10 mouse cellular contexts compared by ENCODE assay signal in the genomic region with DNA sequence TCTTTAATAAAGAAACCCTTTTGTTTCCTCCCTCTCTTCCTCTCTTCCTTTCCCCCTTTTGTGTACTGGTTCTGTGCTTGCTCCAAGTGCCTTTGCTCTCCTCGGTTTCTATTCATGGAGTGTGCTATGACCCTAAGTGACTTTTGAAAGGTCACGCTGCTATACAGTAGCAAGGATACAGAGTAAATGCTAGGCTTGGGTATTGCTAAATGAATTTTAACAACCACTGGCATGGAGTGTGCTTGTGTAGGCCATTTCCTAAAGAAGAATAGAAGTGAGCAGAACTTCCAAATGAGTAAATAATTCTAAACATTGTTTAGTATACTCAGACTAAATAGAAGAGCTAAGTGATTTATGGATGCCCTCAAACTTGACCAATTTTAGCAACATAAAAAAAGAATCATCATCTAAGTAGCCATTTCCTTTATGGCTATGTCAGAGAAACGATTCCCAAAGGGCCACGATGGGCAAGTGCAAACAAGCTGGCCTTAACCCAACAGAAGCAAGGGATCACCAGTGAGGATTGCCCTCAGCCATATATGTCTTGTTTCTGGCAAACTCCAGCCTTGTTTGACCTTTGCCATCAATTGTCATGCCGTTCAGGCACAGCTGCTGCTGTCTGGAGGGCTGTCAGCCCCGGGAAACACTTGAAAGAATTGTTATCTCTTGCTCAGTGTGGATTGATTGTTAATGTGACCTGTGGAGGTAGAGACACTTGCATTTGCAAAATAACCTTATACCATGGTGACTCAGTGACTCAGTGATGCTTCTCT. TPM values are rescaled to one million over a fixed set of nuclear protein-coding genes. Genes with fewer than 3 reads are reported as not detected.
DNase-seq lines count a peak whose midpoint lies in the region; ATAC-seq lines count a peak whose summit lies in the region.
"Had no signal": no experiment of that assay in that cellular context is flagged by ENCODE, and none has a peak within 500 bp of the region (broad histone marks: within the 10 kb centered on the region; RNA-seq: fewer than 3 reads in every experiment).

No protein-coding gene starts in this region.

- H3K9me3 ChIP-seq in hindbrain, embryonic 10.5 days = no peaks in the 10 kb centered on the region
- H3K9me3 ChIP-seq in hindbrain, embryonic 13.5 days = no peaks in the 10 kb centered on the region
- no peaks in the 10 kb centered on the region for H3K9me3 ChIP-seq in kidney, embryonic 15.5 days (replicated peaks)
- no peaks in the 10 kb centered on the region for H3K9me3 ChIP-seq in forebrain, embryonic 15.5 days
- H3K9me3 ChIP-seq in hindbrain, embryonic 14.5 days (ENCODE audit: control insufficient read depth, low read length) = no peaks in the 10 kb centered on the region
- H3K9me3 ChIP-seq: embryonic facial prominence, embryonic 15.5 days had no signal

- H3K4me1 ChIP-seq in hindbrain, embryonic 10.5 days (replicated peaks) = peaks cover 15% of the 10 kb centered on the region; the same call in 1 of the 2 replicates
- H3K4me1 ChIP-seq in hindbrain, embryonic 13.5 days (replicated peaks) = peaks cover 8% of the 10 kb centered on the region; the same call in 1 of the 2 replicates
- peaks cover 17% of the 10 kb centered on the region; the same call in 1 of the 2 replicates for H3K4me1 ChIP-seq in kidney, embryonic 15.5 days
- H3K4me1 ChIP-seq in forebrain, embryonic 15.5 days = no peaks in the 10 kb centered on the region
- no peaks in the 10 kb centered on the region for H3K4me1 ChIP-seq in hindbrain, embryonic 14.5 days (replicated peaks; ENCODE audit: control insufficient read depth, insufficient read depth, low read length)
- H3K4me1 ChIP-seq: embryonic facial prominence, embryonic 15.5 days had no signal

- WGBS in hindbrain, embryonic 10.5 days = 53% methylated on average over 6 of the region's 6 CpGs
- WGBS in hindbrain, embryonic 13.5 days = 46% methylated on average over 6 of the region's 6 CpGs
- 23% methylated on average over 6 of the region's 6 CpGs for WGBS in kidney, embryonic 15.5 days
- WGBS in forebrain, embryonic 15.5 days = 81% methylated on average over 6 of the region's 6 CpGs
- WGBS in hindbrain, embryonic 14.5 days = 45% methylated on average over 6 of the region's 6 CpGs

- no peak overlapping the region for H3K4me3 ChIP-seq in hindbrain, embryonic 10.5 days
- H3K4me3 ChIP-seq in hindbrain, embryonic 13.5 days = no peak overlapping the region
- no peak overlapping the region for H3K4me3 ChIP-seq in kidney, embryonic 15.5 days (replicated peaks)
- no peak overlapping the region for H3K4me3 ChIP-seq in forebrain, embryonic 15.5 days
- no peak overlapping the region for H3K4me3 ChIP-seq in hindbrain, embryonic 14.5 days (replicated peaks; ENCODE audit: low read length)
- H3K4me3 ChIP-seq: embryonic facial prominence, embryonic 15.5 days had no signal

- H3K36me3 ChIP-seq in hindbrain, embryonic 10.5 days = no peaks in the 10 kb centered on the region
- H3K36me3 ChIP-seq in hindbrain, embryonic 13.5 days = no peaks in the 10 kb centered on the region
- H3K36me3 ChIP-seq in kidney, embryonic 15.5 days = no peaks in the 10 kb centered on the region
- no peaks in the 10 kb centered on the region for H3K36me3 ChIP-seq in forebrain, embryonic 15.5 days
- H3K36me3 ChIP-seq in hindbrain, embryonic 14.5 days (replicated peaks; ENCODE audit: control insufficient read depth, insufficient read depth) = no peaks in the 10 kb centered on the region
- H3K36me3 ChIP-seq: embryonic facial prominence, embryonic 15.5 days had no signal

- no peak overlapping the region for H3K4me2 ChIP-seq in hindbrain, embryonic 13.5 days
- no peak overlapping the region for H3K4me2 ChIP-seq in kidney, embryonic 15.5 days
- no peak overlapping the region for H3K4me2 ChIP-seq in forebrain, embryonic 15.5 days (replicated peaks)
- no peak overlapping the region for H3K4me2 ChIP-seq in hindbrain, embryonic 14.5 days (replicated peaks)
- H3K4me2 ChIP-seq: embryonic facial prominence, embryonic 15.5 days had no signal

- ATAC-seq in hindbrain, embryonic 13.5 days (ENCODE audit: low FRiP score) = no peak
- peak; percentile 90 for ATAC-seq in kidney, embryonic 15.5 days (replicated peaks; ENCODE audit: low FRiP score)
- no peak for ATAC-seq in forebrain, embryonic 15.5 days (replicated peaks)
- ATAC-seq in hindbrain, embryonic 14.5 days (ENCODE audit: low FRiP score) = no peak
- ATAC-seq: inflammation-experienced regulatory T-cells, adult 6 months had no signal

- H3K27me3 ChIP-seq in hindbrain, embryonic 10.5 days (ENCODE audit: insufficient read depth, poor library complexity, severe bottlenecking) = no peaks in the 10 kb centered on the region
- no peaks in the 10 kb centered on the region for H3K27me3 ChIP-seq in hindbrain, embryonic 13.5 days
- H3K27me3 ChIP-seq in kidney, embryonic 15.5 days = no peaks in the 10 kb centered on the region
- H3K27me3 ChIP-seq in forebrain, embryonic 15.5 days = no peaks in the 10 kb centered on the region
- H3K27me3 ChIP-seq in hindbrain, embryonic 14.5 days (ENCODE audit: control insufficient read depth, insufficient read depth, low read length) = no peaks in the 10 kb centered on the region
- H3K27me3 ChIP-seq: embryonic facial prominence, embryonic 15.5 days had no signal

- peak; percentile 32 for DNase-seq in hindbrain, embryonic 10.5 days (ENCODE audit: low spot score)
- DNase-seq in adipocyte (ENCODE audit: low spot score) = peak; percentile 26
- DNase-seq in heart, adult 9 months (ENCODE audit: low spot score in 2 of 2) = peak; percentile 30 to 46
- DNase-seq in hindbrain, embryonic 14.5 days (ENCODE audit: low spot score) = no peak
- no peak for DNase-seq in spleen, postnatal 10 days (ENCODE audit: low spot score in 2 of 2)

- H3K27ac ChIP-seq in hindbrain, embryonic 10.5 days = no peak overlapping the region
- no peak overlapping the region for H3K27ac ChIP-seq in hindbrain, embryonic 13.5 days
- H3K27ac ChIP-seq in kidney, embryonic 15.5 days = 0 out of 2 replicates have a peak overlapping the region, but pooled peaks have one; percentile 45
- no peak overlapping the region for H3K27ac ChIP-seq in forebrain, embryonic 15.5 days (replicated peaks)
- no peak overlapping the region for H3K27ac ChIP-seq in hindbrain, embryonic 14.5 days
- H3K27ac ChIP-seq: embryonic facial prominence, embryonic 15.5 days had no signal

- no peak overlapping the region for H3K9ac ChIP-seq in hindbrain, embryonic 13.5 days
- H3K9ac ChIP-seq in kidney, embryonic 15.5 days = no peak overlapping the region
- H3K9ac ChIP-seq in forebrain, embryonic 15.5 days (replicated peaks) = no peak overlapping the region
- H3K9ac ChIP-seq in hindbrain, embryonic 14.5 days = no peak overlapping the region
- H3K9ac ChIP-seq: embryonic facial prominence, embryonic 15.5 days had no signal

RNA-seq across cellular contexts. Expression of a gene that starts 58.0 kb away (rescaled TPM):
- 0.06 and 0.12 TPM in 2 replicates for polyA plus RNA-seq in hindbrain, embryonic 10.5 days (2016; fragmentation: Nextera tagmentation; extraction: Ambion mirVana)
- 0.42 and 0.54 TPM in 2 replicates for polyA plus RNA-seq in hindbrain, embryonic 13.5 days (2015; fragmentation: Nextera tagmentation; extraction: Ambion mirVana)
- polyA plus RNA-seq in kidney, embryonic 15.5 days (2015; fragmentation: Nextera tagmentation; extraction: Ambion mirVana) = 0.24 and 0.88 TPM in 2 replicates
- polyA plus RNA-seq in forebrain, embryonic 15.5 days (2015; fragmentation: Nextera tagmentation; extraction: Ambion mirVana) = 0.33 and 0.45 TPM in 2 replicates
- 0.37 and 0.84 TPM in 2 replicates for polyA plus RNA-seq in hindbrain, embryonic 14.5 days (2014; fragmentation: Nextera tagmentation; extraction: Ambion mirVana)

Comparison
In these comparisons a context has a peak if more than half of its experiments do, and no peak if none do; other contexts are left out.
1. DNase-seq: peak in hindbrain, embryonic 10.5 days (single experiment), adipocyte (single experiment) and heart, adult 9 months (2 of 2); none in hindbrain, embryonic 14.5 days (single experiment) and spleen, postnatal 10 days (0 of 2).